Mouse (Mus musculus) telencephalon, adult 2 months (tissue): ENCODE measurements around the gene Vmac.
A peak's percentile ranks its signal among the peaks of the same experiment; 100 is the strongest.

Experiments used
- DNase-seq: peaks from one replicate; pipeline ENCODE4 v3.0.0-alpha.2; 2011; ENCODE audit warnings: low read depth, low spot score

The Vmac gene

GRCm38 (mm10) chr17:56686801-56687200 lies 31.0 kb downstream of the Vmac start:
- DNase-seq = no peak

GRCm38 (mm10) chr17:56684649-56685048 lies 33.2 kb downstream of the Vmac start:
- DNase-seq = no peak

- DNase-seq = no peak
These were observed 34.2 kb downstream of the Vmac start for GRCm38 (mm10) chr17:56683546-56684140.

GRCm38 (mm10) chr17:56682880-56683279 lies 34.9 kb downstream of the Vmac start:
- no peak for DNase-seq

GRCm38 (mm10) chr17:56681791-56682190 lies 36.0 kb downstream of the Vmac start:
- no peak for DNase-seq

- DNase-seq = no peak
These were observed 44.0 kb downstream of the Vmac start for GRCm38 (mm10) chr17:56673647-56674416.

- peak; percentile 98 for DNase-seq
These were observed 44.7 kb downstream of the Vmac start, which contains the start of gene Ranbp3 for GRCm38 (mm10) chr17:56672941-56673646. TSS of gene Ranbp3 (plus strand) at chr17:56673294.

GRCm38 (mm10) chr17:56669766-56670165 lies 48.1 kb downstream of the Vmac start:
- DNase-seq = no peak

GRCm38 (mm10) chr17:56668384-56669144 lies 49.3 kb downstream of the Vmac start:
- peak; percentile 49 for DNase-seq

GRCm38 (mm10) chr17:56667591-56667990 lies 50.2 kb downstream of the Vmac start:
- DNase-seq = no peak

- DNase-seq = no peak
These were observed 51.4 kb downstream of the Vmac start for GRCm38 (mm10) chr17:56666384-56666783.

- DNase-seq = no peak
These were observed 53.5 kb downstream of the Vmac start for GRCm38 (mm10) chr17:56664333-56664732.
